Mouse (Mus musculus) CH12.LX (cell line): ENCODE measurements at regions not wholly inside any gene's neighbourhood (a gene's known extent, or its start where the extent isn't known, plus 50 kb on each side); places are given as distances from the start of the nearest gene placed in this dataset.

Source experiments
- DNase-seq: peaks from one replicate; pipeline ENCODE4 v3.0.0-alpha.2; 2013; ENCODE audit errors: extremely low read depth
- H3K27ac ChIP-seq: 2 replicates; pipeline ENCODE4 v1.5.1; 2012; ENCODE audit warnings: low read depth, mild to moderate bottlenecking, control low read depth, moderate library complexity; ENCODE audit not compliant: insufficient read depth
- H3K27me3 ChIP-seq: replicated peaks from 2 replicates; pipeline ENCODE3; 2012; ENCODE audit warnings: inconsistent platforms
- H3K36me3 ChIP-seq, 2 experiments: replicated peaks in 1 of 2; 2 replicates each; pipeline versions ENCODE3 to v1.6.1; 2012; ENCODE audit warnings: inconsistent platforms in 1 of 2, low read length in 1 of 2, mild to moderate bottlenecking in 1 of 2, mixed read lengths in 1 of 2, moderate library complexity in 1 of 2; ENCODE audit not compliant: control insufficient read depth in 1 of 2, insufficient read depth in 1 of 2
- H3K4me1 ChIP-seq, 2 experiments: 2 replicates each; pipeline ENCODE4 v1.6.1; 2012; ENCODE audit warnings: inconsistent platforms in 1 of 2, moderate library complexity in 1 of 2; ENCODE audit not compliant: insufficient read depth in 2 of 2, control insufficient read depth in 1 of 2
- H3K4me2 ChIP-seq: 2 replicates; pipeline ENCODE4 v1.6.1; 2012; ENCODE audit warnings: low read depth, mild to moderate bottlenecking, control low read depth; ENCODE audit not compliant: poor library complexity, insufficient read depth, severe bottlenecking
- H3K4me3 ChIP-seq, 3 experiments: fragments of 150-350 bp in 1 of 3; sonication (generic) in 1 of 3; replicated peaks in 1 of 3; 2 replicates each; pipeline versions ENCODE3 to v1.5.1; 2011 to 2012; ENCODE audit warnings: low read depth in 2 of 3, low read length in 2 of 3, mild to moderate bottlenecking in 2 of 3, moderate library complexity in 2 of 3, control low read depth in 1 of 3, improper control_type of control experiment in 1 of 3, inconsistent platforms in 1 of 3, mixed read lengths in 1 of 3; ENCODE audit not compliant: poor library complexity in 1 of 3
- H3K79me2 ChIP-seq: replicated peaks from 2 replicates; pipeline ENCODE4 v1.6.1; 2012; ENCODE audit warnings: mild to moderate bottlenecking, moderate library complexity; ENCODE audit not compliant: control insufficient read depth, poor library complexity, insufficient read depth, severe bottlenecking; ENCODE audit errors: extremely low read depth
- H3K9ac ChIP-seq: 2 replicates; pipeline ENCODE4 v1.6.1; 2012; ENCODE audit warnings: low read depth, mild to moderate bottlenecking, control low read depth, moderate library complexity; ENCODE audit not compliant: insufficient read depth
- H3K9me3 ChIP-seq: replicated peaks from 2 replicates; pipeline ENCODE3; 2012; ENCODE audit warnings: low read length, inconsistent platforms, mixed read lengths
- CHD1 ChIP-seq: IDR thresholded peaks from 2 replicates; pipeline ENCODE4 v1.6.1; 2012; ENCODE audit warnings: low read depth, low read length, improper control_type of control experiment, inconsistent platforms
- CHD2 ChIP-seq: IDR thresholded peaks from 2 replicates; pipeline ENCODE4 v1.6.1; 2011; ENCODE audit warnings: low read length, improper control_type of control experiment
- IRF4 ChIP-seq: IDR thresholded peaks from 2 replicates; pipeline ENCODE4 v1.6.1; 2014; ENCODE audit warnings: low read depth, mild to moderate bottlenecking, inconsistent platforms, low read length, improper control_type of control experiment
- JUN ChIP-seq: IDR thresholded peaks from 2 replicates; pipeline ENCODE4 v1.6.1; 2011; ENCODE audit warnings: low read depth, mild to moderate bottlenecking, low read length, improper control_type of control experiment, moderate library complexity; ENCODE audit not compliant: insufficient read depth
- MAX ChIP-seq: IDR thresholded peaks from 2 replicates; pipeline ENCODE4 v1.6.1; 2011; ENCODE audit warnings: low read length, improper control_type of control experiment
- MAZ ChIP-seq: IDR thresholded peaks from 2 replicates; pipeline ENCODE4 v1.6.1; 2012; ENCODE audit warnings: low read depth, mild to moderate bottlenecking, inconsistent platforms, low read length, improper control_type of control experiment, moderate library complexity
- MEF2A ChIP-seq: IDR thresholded peaks from 2 replicates; pipeline ENCODE4 v1.6.1; 2014; ENCODE audit warnings: low read depth, mild to moderate bottlenecking, inconsistent platforms, low read length, improper control_type of control experiment, borderline replicate concordance
- MXI1 ChIP-seq: IDR thresholded peaks from 2 replicates; pipeline ENCODE4 v1.6.1; 2011; ENCODE audit warnings: mild to moderate bottlenecking, low read depth, low read length, improper control_type of control experiment
- NRF1 ChIP-seq: IDR thresholded peaks from 2 replicates; pipeline ENCODE4 v1.6.1; 2014; ENCODE audit warnings: low read depth, mild to moderate bottlenecking, inconsistent platforms, low read length, improper control_type of control experiment, moderate library complexity
- PAX5 ChIP-seq: IDR thresholded peaks from 2 replicates; pipeline ENCODE4 v1.6.1; 2012; ENCODE audit warnings: low read length, inconsistent platforms, mixed read lengths
- SIN3A ChIP-seq: IDR thresholded peaks from 2 replicates; pipeline ENCODE4 v1.6.1; 2012; ENCODE audit warnings: low read length, improper control_type of control experiment, inconsistent platforms
- SMC3 ChIP-seq: IDR thresholded peaks from 2 replicates; pipeline ENCODE4 v1.6.1; 2011; ENCODE audit warnings: low read depth, low read length, improper control_type of control experiment
- TCF12 ChIP-seq: IDR thresholded peaks from 2 replicates; pipeline ENCODE4 v1.6.1; 2014; ENCODE audit warnings: low read depth, mild to moderate bottlenecking, inconsistent platforms, low read length, improper control_type of control experiment
- UBTF ChIP-seq: IDR thresholded peaks from 2 replicates; pipeline ENCODE4 v1.6.1; 2012; ENCODE audit warnings: low read depth, mild to moderate bottlenecking, inconsistent platforms, low read length, improper control_type of control experiment, moderate library complexity
- ZC3H11A ChIP-seq: IDR thresholded peaks from 2 replicates; pipeline ENCODE4 v1.6.1; 2012; ENCODE audit warnings: low read depth, mild to moderate bottlenecking, inconsistent platforms, low read length, improper control_type of control experiment
- ZKSCAN1 ChIP-seq: IDR thresholded peaks from 2 replicates; pipeline ENCODE4 v1.6.1; 2012; ENCODE audit warnings: low read depth, inconsistent platforms, low read length, improper control_type of control experiment, borderline replicate concordance
- dilution Hi-C: fragments of 300-500 bp; cut with MboI; formaldehyde crosslinking; loops from 2 replicates; pipeline ENCODE4 v1.14.3; 2020; ENCODE audit warnings: low sequenced_read_pairs; ENCODE audit not compliant: extremely low pct_unique_long_range_greater_than_20kb, extremely low pct_ligation_motif_present
- in situ Hi-C: fragments of 300-500 bp; cut with MboI; formaldehyde crosslinking; loops from 3 replicates; pipeline ENCODE4 v1.14.3; 2019; ENCODE audit warnings: low sequenced_read_pairs, low pct_ligation_motif_present, low pct_unique_long_range_greater_than_20kb, mixed read lengths

GRCm38 (mm10) chr2:148326414-148326813 is 68.7 kb upstream of the Sstr4 start:
- dilution Hi-C loops, result no loop called here
- TF ChIP-seq CHD2 (no peak), UBTF (no peak), NRF1 (no peak), PAX5 (no peak), MXI1 (no peak), ZC3H11A (no peak), SIN3A (no peak), IRF4 (no peak), SMC3 (no peak)
- H3K27me3 ChIP-seq, result peaks cover 28% of the 10 kb centered on the region
- H3K4me2 ChIP-seq, result no peak overlapping the region
- no peak overlapping the region for H3K27ac ChIP-seq
- H3K4me3 ChIP-seq, result no peak overlapping the region
- H3K9me3 ChIP-seq, result no peaks in the 10 kb centered on the region
- no peaks in the 10 kb centered on the region for H3K4me1 ChIP-seq
- H3K36me3 ChIP-seq, result no peaks in the 10 kb centered on the region
- H3K79me2 ChIP-seq, result no peaks in the 10 kb centered on the region
- H3K9ac ChIP-seq, result no peak overlapping the region
- no peak for DNase-seq
- in situ Hi-C loops, result no loop called here

GRCm38 (mm10) chr2:148327552-148327951 is 67.6 kb upstream of the Sstr4 start:
- no peak overlapping the region for H3K9ac ChIP-seq
- no peak overlapping the region for H3K4me3 ChIP-seq
- H3K4me2 ChIP-seq, result no peak overlapping the region
- peaks cover 26% of the 10 kb centered on the region for H3K27me3 ChIP-seq
- in situ Hi-C loops, result no loop called here
- no peaks in the 10 kb centered on the region for H3K36me3 ChIP-seq
- H3K27ac ChIP-seq, result no peak overlapping the region
- DNase-seq, result no peak
- TF ChIP-seq TCF12 (no peak), MAX (no peak), ZKSCAN1 (no peak), MEF2A (no peak), MAZ (no peak), JUN (no peak), SIN3A (no peak), CHD1 (no peak)
- no peaks in the 10 kb centered on the region for H3K79me2 ChIP-seq
- H3K4me1 ChIP-seq, result no peaks in the 10 kb centered on the region
- dilution Hi-C loops, result no loop called here
- H3K9me3 ChIP-seq, result no peaks in the 10 kb centered on the region
